Mouse (Mus musculus): ENCODE measurements around the gene Fam20a. TPM values are rescaled to one million over a fixed set of nuclear protein-coding genes. Genes with fewer than 3 reads are reported as not detected.
A peak's percentile ranks its signal among the peaks of the same experiment; 100 is the strongest.

Gene Fam20a
- total RNA-seq (2021), result 1 to 10 TPM; 2.6 to 3.0 TPM
- long read RNA-seq, experiment 1, partial matches to known transcripts, result 0 of 1 reads
- long read RNA-seq, experiment 1, other reads (novel, unspliced or antisense), result 0 of 1 reads
- long read RNA-seq, experiment 2, partial matches to known transcripts, result 1 of 3 reads
- long read RNA-seq, experiment 2, other reads (novel, unspliced or antisense), result 2 of 3 reads

GRCm38 (mm10) chr11:109721781-109722446 lies at the start of gene Fam20a:
Gene Fam20a (minus strand): TSS chr11:109722279.
- peak; percentile 52 to 59 for DNase-seq (ENCODE audit: low spot score in 2 of 2)

- DNase-seq (ENCODE audit: low spot score in 2 of 2), result no peak
Measured at GRCm38 (mm10) chr11:109771381-109771780, 49.3 kb upstream of the Fam20a start.

GRCm38 (mm10) chr11:109770185-109770584 lies 48.1 kb upstream of the Fam20a start:
- DNase-seq (ENCODE audit: low spot score in 2 of 2), result no peak

GRCm38 (mm10) chr11:109769091-109769490 lies 47.0 kb upstream of the Fam20a start:
- DNase-seq (ENCODE audit: low spot score in 2 of 2), result no peak

GRCm38 (mm10) chr11:109760063-109760462 lies 38.0 kb upstream of the Fam20a start:
- no peak for DNase-seq (ENCODE audit: low spot score in 2 of 2)

GRCm38 (mm10) chr11:109758616-109759215 lies 36.6 kb upstream of the Fam20a start:
- DNase-seq (ENCODE audit: low spot score in 2 of 2), result no peak

GRCm38 (mm10) chr11:109754105-109754602 lies 32.1 kb upstream of the Fam20a start:
- no peak for DNase-seq (ENCODE audit: low spot score in 2 of 2)

- no peak for DNase-seq (ENCODE audit: low spot score in 2 of 2)
Measured at GRCm38 (mm10) chr11:109751636-109752603, 29.8 kb upstream of the Fam20a start.

- no peak for DNase-seq (ENCODE audit: low spot score in 2 of 2)
Measured at GRCm38 (mm10) chr11:109745210-109745609, 23.1 kb upstream of the Fam20a start.

GRCm38 (mm10) chr11:109737967-109738366 lies 15.9 kb upstream of the Fam20a start:
- no peak for DNase-seq (ENCODE audit: low spot score in 2 of 2)

GRCm38 (mm10) chr11:109736406-109736805 lies 14.3 kb upstream of the Fam20a start:
- DNase-seq (ENCODE audit: low spot score in 2 of 2), result no peak

- DNase-seq (ENCODE audit: low spot score in 2 of 2), result no peak
Measured at GRCm38 (mm10) chr11:109734341-109734740, 12.3 kb upstream of the Fam20a start.

GRCm38 (mm10) chr11:109732726-109733438 lies 10.8 kb upstream of the Fam20a start:
- DNase-seq (ENCODE audit: low spot score in 2 of 2), result no peak

- no peak for DNase-seq (ENCODE audit: low spot score in 2 of 2)
Measured at GRCm38 (mm10) chr11:109728371-109728770, 6.3 kb upstream of the Fam20a start.

- peak in 1 of 2 experiments; percentile 26 for DNase-seq (ENCODE audit: low spot score in 2 of 2)
Measured at GRCm38 (mm10) chr11:109722711-109723110, 632 bp upstream of the Fam20a start.

GRCm38 (mm10) chr11:109721320-109721780 lies 729 bp downstream of the Fam20a start:
- peak; percentile 39 to 40 for DNase-seq (ENCODE audit: low spot score in 2 of 2)

- DNase-seq (ENCODE audit: low spot score in 2 of 2), result peak in 1 of 2 experiments; percentile 5
Measured at GRCm38 (mm10) chr11:109720809-109721319, 1.2 kb downstream of the Fam20a start.

GRCm38 (mm10) chr11:109719399-109719798 lies 2.7 kb downstream of the Fam20a start:
- no peak for DNase-seq (ENCODE audit: low spot score in 2 of 2)

- DNase-seq (ENCODE audit: low spot score in 2 of 2), result no peak
Measured at GRCm38 (mm10) chr11:109717966-109718895, 3.8 kb downstream of the Fam20a start.
